Mouse (Mus musculus) adrenal gland, postnatal 36 days (tissue): Measurements from ENCODE around the gene Wdfy2. TPM values are rescaled to one million over a fixed set of nuclear protein-coding genes. Genes with fewer than 3 reads are reported as not detected.
A peak's percentile ranks its signal among the peaks of the same experiment; 100 is the strongest.
"Not testable (repeated sequence)": the region's sequence is repeated elsewhere in the genome, so short reads cannot be mapped to it uniquely, and the experiment has no call there.

Experiments
- DNase-seq, 2 experiments: peaks; one replicate each; pipeline ENCODE4 v3.0.0; 2021; ENCODE audit warnings: mixed read lengths in 1 of 2
- total RNA-seq, 2 experiments: library from RNA; stranded (reverse); gene quantifications; 2 replicates each; pipeline ENCODE4 v1.2.3; 2021

The Wdfy2 gene
- total RNA-seq, 2 experiments from 2014 or later = 33.4 to 41.0 TPM

DNA sequence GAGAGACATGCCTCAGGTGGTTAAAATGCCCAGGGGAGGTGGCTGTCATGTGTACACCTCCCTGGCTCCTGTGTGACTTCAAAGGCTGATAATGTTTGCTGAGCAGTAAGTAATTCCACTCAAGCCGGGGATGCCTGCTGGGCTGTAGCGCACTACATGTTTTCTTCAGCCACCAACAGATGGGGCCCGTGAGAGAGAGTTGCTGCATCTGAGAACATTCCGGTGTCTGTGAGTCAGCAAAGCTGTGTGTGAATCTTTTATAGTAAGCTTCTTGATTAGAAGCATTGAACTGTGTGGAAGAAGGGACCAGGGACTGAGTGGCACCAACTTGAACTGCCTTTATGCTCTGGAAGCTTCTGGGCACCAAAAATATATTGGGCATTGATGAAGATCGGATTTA is 42.0 kb downstream of the Wdfy2 start:
- peak; percentile 82 to 86 for DNase-seq

DNA sequence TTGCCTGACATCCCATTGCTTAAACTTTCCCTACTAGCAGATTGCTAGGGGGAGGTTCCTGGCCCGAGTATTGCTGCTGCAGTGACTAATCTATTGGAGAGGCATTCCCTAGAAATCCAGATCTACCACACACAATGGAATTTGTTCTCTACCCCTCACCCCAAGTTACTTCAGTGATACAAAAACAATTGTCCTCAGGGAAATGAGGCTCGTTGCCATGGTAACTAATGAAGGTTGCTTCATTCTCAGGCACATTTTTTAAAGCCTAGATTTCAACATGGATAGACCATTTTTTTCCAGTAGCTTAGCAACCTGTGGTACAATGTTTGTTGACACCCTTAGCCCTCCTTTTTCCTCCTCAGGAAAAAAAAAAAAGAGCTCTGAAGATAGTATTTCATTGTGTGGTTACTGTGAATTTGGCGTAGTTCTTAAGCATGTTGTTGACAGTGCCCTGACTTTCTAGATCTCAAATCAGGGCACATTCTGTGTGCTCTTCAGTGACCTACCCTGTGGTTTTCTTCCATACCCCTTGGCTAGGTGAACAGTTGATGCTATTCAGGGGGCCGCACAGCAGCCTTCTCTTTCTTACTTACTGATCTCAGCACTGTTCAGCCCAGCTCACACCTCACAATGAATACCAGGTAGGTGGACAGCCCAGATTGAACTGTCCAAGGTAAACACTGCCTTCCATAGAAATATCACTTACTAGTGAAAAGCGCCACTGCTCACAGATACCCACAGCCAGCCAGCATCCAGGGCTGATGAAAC is 42.8 kb downstream of the Wdfy2 start:
- peak; percentile 57 to 64 for DNase-seq

DNA sequence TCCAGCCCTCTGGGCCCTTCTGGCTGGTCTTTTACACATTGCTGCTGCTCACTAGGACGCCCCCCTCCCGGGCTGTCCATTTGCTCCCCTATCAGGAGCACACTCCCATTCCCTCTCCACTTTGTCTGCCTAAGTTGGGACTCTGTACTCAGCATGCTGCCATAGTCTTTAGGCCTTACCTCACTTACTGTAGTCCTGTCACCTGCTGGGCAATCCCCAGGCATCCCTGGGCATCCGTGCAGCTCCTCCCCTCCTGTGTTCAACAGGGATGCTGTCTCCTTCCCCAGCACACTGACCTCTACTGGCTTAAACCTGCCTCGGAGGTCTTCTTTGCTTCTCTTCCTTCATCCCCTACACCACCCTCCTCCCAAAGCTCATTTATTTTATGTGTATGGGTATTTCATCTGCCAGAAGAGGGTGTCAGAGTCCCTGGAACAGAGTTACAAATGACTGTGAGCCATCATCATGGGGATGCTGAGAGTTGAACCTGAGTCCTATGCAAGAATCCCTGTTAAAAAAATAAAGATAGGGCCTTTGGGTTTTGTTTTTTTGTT is 44.7 kb downstream of the Wdfy2 start:
- DNase-seq = no peak

DNA sequence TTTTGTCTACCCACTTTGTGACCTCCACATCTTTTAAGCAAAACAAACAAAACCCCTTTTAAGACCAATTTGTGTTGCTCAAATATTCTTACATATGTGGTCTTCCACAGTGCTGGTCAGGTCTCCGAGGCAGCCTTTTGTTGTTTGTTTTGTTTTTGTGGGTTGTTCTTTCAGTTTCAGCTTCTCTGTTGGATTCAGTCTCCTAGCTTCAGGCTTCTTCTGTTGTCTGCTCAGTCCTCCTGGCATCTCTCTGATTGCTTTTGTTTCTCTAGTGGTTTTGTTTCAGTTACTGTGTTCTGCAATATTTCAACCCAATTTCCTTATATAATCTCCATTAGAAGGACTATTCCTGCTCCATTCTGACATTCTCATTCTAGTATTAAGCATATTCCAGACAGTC is 46.1 kb downstream of the Wdfy2 start:
- DNase-seq = no peak

DNA sequence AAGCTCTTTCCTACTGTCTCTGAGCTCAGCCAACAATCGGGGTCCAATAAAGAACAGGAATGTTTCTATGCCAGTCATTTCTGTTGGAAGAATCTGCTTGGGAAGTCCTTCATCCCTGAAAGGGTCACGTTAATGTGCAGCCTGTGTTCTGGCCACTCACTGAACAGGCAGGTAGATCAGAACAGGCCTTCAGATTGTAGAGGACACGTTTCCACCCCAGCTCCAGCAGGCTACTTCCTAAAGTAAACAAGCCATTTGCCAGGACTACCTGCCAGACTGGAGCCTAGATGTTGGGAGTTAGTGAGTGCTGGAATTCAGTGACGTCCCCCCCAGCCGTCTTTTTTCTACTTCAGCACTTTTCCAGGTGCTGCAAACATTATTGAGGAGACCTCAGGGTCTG is 46.7 kb downstream of the Wdfy2 start:
- no peak for DNase-seq

DNA sequence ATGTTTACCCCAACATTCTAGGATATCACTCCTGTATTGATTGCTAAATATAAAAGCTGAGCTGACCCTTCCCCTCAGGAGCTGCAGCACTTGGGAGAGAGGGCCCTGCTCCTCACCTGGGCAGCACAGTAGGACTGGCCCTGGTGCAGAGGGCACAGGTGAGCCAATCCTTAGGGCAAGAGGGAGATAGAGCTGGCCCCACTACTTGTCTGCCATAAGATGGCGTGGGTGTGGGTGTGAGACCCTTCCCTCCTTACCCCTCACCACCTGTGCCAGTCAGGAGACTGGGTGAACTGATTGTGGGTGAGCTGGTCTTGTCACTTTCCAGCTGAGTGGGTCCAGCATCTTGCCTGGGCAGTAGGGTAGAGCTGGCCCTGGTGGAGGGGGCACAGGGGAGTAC is 47.2 kb downstream of the Wdfy2 start:
- DNase-seq = no peak

DNA sequence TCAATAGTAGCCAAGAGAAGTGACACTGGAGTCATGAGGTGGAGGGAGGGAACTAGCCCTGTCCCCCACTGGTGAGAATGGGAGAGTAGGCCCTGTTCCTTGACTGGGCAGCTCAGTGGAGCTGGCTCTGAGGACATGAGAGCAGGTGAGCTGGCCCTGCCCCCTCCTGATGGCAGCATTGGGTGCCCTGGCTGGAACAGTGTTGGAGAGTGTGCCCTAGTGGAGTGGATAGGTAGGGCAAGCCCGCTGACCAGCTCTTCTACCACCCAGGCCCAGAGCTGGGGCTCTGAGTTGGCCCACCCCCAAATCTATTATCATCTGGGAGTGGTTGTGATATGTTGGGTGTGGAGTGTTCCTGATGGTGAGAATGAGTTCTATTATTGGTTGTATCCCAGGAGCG is 47.7 kb downstream of the Wdfy2 start:
- no peak for DNase-seq

DNA sequence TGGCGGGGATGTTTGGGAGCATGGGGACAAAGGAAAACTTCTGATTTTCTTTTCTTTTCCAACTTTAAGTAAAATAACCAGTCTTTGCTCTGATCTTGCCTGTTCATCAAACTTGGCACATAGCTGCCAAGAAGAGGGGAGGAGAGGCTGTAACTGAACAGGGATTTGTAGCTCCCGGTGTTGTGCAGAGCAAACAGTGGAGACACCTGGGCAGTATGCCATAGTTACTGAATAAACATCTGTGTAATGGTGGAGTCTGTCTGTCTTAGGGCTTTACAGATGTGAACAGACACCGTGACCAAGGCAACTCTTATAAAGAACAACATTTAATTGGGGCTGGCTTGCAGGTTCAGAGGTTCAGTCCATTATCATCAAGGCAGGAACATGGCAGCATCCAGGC is 53.9 kb downstream of the Wdfy2 start:
- no peak for DNase-seq

DNA sequence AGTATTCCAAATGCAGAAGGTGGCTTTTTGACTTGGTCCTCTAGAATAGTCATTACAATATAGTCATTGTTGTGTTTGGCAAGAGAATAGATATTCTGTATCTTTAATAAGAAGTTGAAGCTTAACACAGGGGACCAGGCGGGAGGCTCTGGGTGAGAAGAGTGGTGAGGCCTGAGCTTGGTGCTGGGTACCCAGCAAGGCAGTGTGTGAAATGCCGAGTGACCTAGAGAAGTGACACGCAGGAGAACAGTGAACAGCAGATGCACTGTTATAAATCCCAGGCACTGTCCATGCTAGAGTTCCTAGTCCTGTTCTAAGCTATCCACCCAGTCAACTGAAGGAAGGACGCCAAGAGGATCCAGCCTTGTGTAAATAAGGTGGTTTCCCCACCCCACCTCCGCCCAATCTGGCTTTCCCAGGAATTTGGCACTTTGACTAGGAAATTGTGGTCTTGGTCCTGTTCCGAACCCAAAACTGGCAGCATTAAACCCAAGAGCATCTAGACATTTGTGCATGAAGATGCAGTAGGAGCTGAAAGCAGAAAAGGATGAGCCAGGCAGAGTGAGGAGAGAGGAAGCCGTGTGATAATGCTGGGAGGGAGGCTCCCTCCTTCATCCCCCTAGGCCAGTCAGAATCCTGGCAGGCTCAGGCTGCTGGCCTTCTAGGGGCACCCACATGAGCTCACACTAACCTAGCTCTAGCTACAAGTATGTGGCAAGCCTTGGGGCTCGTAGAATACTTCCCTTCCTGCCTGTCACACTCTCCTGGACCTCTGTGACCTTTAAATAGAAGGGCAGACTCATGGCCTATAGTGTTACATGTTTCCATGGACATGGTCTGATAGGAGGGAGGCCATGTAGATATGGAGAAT is 55.5 kb downstream of the Wdfy2 start:
- no peak for DNase-seq

DNA sequence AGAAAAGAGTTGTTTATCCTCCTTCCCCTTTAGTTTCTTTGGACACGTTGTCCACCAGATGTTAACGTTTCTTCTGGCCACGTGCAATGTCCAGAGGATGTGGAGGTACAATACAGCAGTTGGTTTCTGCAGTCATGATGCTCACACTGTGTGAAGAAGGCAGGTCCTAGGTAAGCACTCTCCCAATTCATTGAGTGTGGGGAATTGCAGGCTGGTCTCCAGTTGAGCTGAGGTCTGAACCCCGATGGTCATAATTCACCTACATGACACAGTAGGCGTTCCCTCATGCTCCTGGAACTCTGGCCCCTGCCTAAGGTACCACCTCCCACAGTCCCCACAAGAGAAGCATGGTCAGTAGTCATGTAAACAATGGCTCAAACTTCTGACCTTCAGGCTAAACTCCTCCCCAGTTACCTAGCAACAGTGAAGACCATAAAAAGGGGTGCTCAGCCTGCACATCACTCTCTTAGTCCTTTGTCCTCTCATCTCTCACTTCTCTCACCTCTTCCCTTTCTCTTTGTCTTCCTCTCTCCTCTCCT is 56.2 kb downstream of the Wdfy2 start:
- not testable (repeated sequence) for DNase-seq

DNA sequence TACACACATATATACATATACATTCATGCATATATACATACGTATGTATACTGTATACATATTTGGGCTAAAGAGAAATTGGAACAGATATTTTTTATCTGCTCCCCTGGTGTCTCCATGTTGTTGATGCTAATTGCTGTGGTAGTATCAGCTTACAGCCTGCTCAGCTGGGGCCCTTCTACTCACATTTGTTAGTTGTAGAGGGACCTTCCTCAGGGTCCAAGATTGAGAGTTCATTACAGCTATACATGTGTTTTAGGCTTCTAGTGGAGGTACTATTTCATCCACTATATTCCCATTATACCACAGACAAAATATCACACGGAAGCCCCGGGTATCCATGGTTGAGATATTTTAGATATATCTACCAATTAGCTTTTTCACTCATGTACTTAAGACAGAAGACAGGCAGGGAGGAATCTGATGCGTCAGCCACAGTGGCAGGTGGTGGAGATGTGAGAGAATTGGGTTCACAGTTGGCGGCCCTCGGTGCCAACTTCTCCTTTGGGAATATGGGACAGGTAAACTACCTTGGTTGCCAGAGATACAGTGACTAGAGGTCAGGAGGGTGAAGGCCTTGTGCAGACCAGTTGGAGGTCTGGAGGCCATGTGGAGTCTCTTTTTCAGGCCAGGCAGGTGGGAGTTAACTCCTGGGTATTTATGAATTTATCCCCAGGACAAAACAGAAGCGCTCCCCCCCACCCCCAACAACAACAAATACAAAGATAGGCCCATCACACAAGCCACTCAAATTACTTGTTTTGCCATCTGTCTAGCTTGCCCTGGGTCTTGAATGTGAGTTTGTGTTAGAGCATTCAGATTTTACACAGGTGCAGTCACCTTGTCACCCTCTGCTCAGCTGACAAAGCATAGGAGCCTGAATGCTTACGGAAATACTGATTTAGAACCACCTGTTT is 57.7 kb downstream of the Wdfy2 start:
- no peak for DNase-seq

DNA sequence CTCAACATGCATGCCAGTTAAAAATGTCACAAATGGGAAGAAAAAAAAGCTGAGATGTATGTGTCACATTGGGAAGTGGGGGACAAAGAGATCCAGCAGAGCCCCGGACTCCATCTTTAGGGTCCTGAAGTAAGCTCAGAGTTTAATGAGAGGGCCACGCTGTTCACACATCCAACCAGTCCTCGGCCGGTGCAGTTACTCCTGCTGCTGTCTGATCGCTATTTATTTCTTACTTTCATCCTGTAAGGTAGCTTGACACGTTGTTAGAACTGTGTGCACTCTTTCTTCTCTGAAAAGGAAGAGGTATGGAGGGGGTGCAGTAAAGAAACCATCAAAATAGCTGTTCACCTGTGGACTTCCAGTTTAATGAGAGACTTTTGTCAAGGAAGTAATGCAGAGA is 60.6 kb downstream of the Wdfy2 start:
- DNase-seq = no peak

DNA sequence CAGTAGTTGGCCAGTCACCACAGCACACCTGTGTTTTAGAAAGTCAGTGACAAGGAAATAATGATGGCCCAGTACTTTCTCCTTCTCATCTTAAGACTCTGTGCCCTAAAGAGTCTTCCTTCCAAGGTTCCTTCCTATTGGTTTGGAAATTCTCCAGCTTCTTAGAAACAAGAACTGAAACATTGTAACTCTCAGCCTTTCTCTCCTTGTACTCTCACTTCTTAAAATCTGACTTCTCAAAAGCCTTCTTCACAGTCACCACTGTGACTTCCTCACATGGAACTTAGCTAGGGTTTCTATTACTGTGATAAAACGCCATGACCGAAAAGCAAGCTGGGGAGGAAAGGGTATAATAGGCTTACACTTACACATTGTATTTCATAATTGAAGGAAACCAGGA is 70.4 kb downstream of the Wdfy2 start:
- no peak for DNase-seq

DNA sequence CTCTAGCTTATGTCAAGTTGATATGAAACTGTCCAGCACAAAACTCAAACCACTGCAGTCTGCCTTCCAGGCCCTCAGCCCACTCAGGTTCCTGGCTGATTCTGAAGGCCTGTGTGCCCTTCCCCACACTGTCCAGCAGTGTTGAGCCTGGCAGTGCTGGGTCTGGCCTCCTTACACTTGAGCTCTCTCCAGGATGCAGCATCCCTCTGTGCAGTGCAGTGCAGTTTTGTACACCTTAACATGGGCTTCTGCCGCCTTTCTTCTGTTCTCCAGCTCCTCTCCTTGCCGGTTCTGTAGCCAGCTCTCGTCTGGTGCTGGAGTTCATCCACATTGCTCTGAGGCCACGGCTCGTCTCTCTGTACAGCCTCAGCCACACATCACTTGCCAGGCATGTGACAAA is 71.1 kb downstream of the Wdfy2 start:
- DNase-seq = no peak

DNA sequence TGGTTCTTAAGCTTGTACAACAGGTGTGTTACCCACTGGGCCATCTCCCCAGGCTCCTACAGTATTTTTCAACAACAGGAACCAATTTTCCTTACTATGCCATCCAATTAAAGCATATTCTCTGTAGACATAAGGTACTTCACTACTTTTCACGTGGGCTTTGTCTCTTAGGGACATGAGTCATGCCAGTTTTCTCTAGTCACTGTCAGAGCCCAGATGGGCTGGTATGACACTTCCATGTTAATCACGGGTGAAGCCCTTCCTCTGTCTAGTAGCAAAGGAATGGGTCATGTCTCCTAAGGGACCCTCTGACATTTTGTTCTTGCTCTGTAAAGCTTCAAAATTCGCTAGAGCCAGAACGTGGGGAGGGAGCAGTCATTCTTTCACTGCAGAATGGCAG is 73.4 kb downstream of the Wdfy2 start:
- no peak for DNase-seq

DNA sequence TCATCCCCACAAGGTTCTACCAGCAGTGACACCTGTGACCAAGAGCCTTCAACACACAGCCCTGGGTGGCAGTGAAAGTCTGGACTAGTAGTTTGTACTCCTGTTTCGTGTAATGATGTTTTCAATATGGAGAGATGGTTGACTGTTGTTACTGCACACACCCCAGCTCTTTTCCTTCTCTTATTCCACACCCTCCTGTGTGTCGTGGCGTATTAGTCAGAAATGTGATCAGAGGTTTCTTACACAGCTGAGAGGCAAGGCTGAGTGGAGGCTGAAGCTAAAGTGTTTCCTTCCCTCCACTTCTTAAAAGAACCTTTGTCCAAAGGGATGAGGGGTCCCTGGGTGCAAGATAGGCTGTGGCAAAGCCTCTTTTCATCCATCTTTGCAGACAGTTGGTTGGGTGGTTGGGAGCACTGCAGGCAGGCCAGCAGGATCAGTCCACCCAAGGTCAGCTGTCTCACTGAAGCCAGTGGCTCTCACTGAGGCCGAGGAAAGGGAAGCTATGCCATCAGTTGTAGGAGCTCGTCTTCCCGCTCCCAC is 77.7 kb downstream of the Wdfy2 start:
- DNase-seq = peak; percentile 25 to 50

DNA sequence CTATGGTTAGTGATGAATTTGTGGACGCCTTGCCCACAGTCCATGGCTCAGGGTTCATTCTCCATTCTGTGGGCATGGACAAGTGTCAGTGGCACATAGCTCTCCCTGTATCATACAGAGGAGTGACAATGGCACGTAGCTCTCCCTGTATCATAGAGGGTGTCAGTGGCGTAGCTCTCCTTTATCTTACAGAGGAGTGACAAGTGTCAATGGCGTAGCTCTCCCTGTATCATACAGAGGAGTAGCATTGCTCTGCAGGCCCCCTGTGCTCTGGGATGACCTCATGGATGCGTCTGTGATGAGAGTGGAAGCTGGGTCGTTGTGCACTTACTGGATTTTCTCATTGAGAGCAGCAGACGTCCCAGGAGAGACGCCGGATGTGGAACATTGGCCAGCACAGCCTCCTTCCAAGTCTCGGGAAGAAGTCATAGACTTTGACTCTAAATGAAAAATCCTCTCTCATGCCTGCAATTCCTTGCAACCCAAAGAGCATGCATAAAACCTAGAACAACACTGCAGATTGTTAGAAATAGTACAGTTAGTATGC is 79.1 kb downstream of the Wdfy2 start:
- no peak for DNase-seq

DNA sequence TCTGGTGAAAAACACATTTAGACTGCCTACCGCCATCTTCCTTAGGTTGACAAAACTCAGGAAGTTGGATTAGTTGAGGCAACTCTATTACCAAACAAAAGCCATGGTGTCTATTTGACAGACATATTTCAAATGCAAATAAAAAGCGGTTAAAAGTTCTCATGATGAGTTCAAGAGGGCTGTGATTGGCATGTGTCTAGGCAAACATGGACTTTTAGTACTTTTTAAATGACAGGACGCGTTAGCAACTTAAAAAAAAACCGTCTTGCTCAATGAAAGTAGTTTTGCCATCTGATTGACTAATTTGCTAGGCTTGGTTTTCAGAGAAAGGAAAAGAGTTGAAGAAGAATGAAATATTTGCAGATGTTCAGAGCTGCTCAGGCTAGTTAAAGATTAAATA is 83.9 kb downstream of the Wdfy2 start:
- no peak for DNase-seq

DNA sequence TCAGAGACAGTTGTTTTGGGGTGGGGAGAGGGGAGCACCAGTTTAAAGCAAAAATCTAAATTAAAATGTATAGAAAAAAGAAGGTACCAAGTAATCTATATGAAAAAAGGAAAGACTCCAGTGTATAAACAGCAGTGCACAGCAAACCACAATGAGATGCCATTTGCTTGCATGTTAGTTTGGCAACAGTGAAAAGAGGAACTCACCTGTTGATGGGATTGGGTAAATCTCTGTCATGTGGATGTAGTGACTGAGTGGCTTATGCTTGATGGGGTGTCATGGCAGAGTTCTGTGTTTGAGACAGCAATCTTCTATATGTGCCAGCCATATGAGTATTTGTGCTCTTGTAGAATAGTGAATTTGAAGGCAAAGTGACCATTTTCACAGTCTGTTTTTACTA is 85.2 kb downstream of the Wdfy2 start:
- DNase-seq = no peak

DNA sequence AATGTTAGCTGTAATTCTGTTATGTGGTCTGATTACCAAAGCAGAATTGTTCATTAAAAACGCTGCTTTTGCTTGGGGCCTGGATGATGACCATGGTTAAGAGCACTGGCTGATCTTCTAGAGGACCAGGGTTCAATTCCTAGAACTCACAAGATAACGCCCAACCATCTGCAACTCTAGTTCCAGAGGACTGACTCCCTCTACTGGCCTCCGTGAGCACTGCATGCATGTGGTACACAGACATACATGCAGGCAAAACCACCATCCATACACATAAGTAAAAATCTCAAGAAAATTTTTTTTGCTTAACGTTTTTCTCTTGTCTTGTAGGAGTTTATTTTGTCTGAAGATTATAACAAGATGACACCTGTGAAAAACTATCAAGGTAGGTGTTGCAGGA is 87.3 kb downstream of the Wdfy2 start:
- no peak for DNase-seq

DNA sequence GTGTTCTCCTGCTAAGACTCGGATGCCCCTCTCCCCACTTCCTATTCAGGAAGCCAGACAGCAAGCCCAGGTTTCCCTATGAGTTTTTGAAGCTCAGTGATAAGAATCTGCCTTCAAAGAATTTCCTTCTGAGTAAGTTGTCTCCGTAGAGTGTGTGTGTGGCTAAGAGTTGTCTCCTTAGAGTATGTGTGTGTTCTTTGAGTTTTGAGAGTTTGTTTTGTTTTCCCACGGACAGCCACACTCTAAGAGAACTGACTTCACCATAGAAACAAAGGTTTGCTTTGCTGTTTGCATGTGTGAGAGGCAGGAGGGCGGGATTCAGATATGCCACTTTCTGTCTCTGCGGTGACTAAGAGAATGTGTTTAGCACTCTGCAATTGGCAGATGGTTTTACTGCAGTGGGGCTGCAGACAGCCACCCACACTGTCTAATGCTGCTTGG is 90.6 kb downstream of the Wdfy2 start:
- no peak for DNase-seq
